Mouse (Mus musculus) embryonic facial prominence, embryonic 12.5 days (tissue): ENCODE measurements around the gene Fam234a. TPM values are rescaled to one million over a fixed set of nuclear protein-coding genes. Genes with fewer than 3 reads are reported as not detected.

ENCODE experiments used
- ATAC-seq: fragments of 200-750 bp; cut with Nextera tagmentation; 2 replicates; pipeline ENCODE4 v1.8.0; 2017; ENCODE audit not compliant: insufficient number of reproducible peaks, insufficient read depth, low FRiP score, low TSS enrichment
- H3K27ac ChIP-seq: fragments of 300-500 bp; sonication (generic); 2 replicates; pipeline ENCODE4 v1.5.1; 2016; ENCODE audit warnings: mild to moderate bottlenecking
- H3K27me3 ChIP-seq: fragments of 300-500 bp; sonication (generic); 2 replicates; pipeline ENCODE4 v1.6.1; 2016; ENCODE audit warnings: mild to moderate bottlenecking, moderate library complexity
- H3K36me3 ChIP-seq: fragments of 300-500 bp; sonication (generic); 2 replicates; pipeline ENCODE4 v1.6.1; 2016; ENCODE audit warnings: mild to moderate bottlenecking
- H3K4me1 ChIP-seq: fragments of 300-500 bp; sonication (generic); 2 replicates; pipeline ENCODE4 v1.6.1; 2016
- H3K4me2 ChIP-seq: fragments of 300-500 bp; sonication (generic); replicated peaks from 2 replicates; pipeline ENCODE4 v1.6.1; 2016; ENCODE audit warnings: mild to moderate bottlenecking, moderate library complexity
- H3K4me3 ChIP-seq: fragments of 300-500 bp; sonication (generic); 2 replicates; pipeline ENCODE4 v1.5.1; 2016; ENCODE audit warnings: mild to moderate bottlenecking
- H3K9ac ChIP-seq: fragments of 300-500 bp; sonication (generic); 2 replicates; pipeline ENCODE4 v1.6.1; 2016; ENCODE audit warnings: mild to moderate bottlenecking, moderate library complexity
- H3K9me3 ChIP-seq: fragments of 300-500 bp; sonication (generic); 2 replicates; pipeline ENCODE4 v1.6.1; 2016; ENCODE audit warnings: mild to moderate bottlenecking, moderate library complexity
- WGBS: fragments of 180-500 bp; shearing (Covaris S2); methylation state at CpG from one replicate; pipeline ENCODE4 v1.1.7; 2016; 5-methylcytosine and 5-hydroxymethylcytosine counted together
- polyA plus RNA-seq: library from polyadenylated mRNA; unstranded; fragments of >200 nt; fragmentation: Nextera tagmentation; extraction: Ambion mirVana; gene quantifications from 2 replicates; pipeline ENCODE4 v1.2.1, GENCODE M21; 2016

Gene Fam234a
- polyA plus RNA-seq, 1 experiment from 2014 or later = 37.9 TPM

DNA sequence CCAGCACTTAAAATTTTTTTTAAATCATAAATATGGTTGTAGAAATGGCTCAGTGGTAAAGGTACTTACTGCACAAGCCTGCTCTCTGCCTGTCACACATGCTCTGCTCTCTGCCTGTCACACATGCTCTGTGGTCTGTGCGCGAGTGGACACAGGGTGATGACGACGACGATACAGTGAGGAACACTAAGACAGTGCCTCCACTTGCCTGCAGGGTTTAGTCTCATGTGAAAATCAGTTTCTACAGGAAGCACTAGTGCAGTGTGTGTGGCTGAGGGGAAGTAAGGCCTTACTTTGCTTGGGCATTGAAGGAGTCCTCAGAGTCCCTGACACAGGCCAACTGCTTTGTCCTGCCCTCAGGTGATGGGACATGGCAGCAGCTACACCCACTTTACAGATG, 14.3 kb downstream of the Fam234a start:
- Histone ChIP-seq H3K4me3 (no peak overlapping the region), H3K27me3 (no peaks in the 10 kb centered on the region), H3K4me1 (no peaks in the 10 kb centered on the region), H3K36me3 (no peaks in the 10 kb centered on the region), H3K9ac (no peak overlapping the region), H3K9me3 (no peaks in the 10 kb centered on the region), H3K27ac (no peak overlapping the region), H3K4me2 (no peak overlapping the region)
- WGBS = 88% methylated on average over 5 of the region's 5 CpGs
- ATAC-seq = no peak

DNA sequence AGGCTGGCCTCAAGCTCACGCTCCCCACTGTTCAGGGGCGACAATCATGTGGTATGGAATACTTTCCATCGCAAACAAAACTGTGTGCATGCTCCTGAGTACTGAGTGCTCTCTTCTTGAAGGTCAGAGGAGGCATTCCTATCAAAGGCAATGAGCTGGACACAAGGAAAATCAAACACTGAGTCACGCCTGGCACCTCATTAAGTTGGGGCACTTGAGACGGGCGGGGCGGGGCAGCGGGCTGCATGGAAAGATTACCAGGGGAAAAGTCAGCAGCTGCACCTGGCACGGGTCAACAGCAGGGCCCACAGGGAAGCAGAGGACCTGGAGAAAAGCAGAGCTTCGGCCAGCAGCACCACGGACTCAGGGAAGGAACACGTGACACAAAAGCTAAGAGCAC, 18.9 kb downstream of the Fam234a start:
- H3K27ac ChIP-seq = no peak overlapping the region
- no peaks in the 10 kb centered on the region for H3K4me1 ChIP-seq
- no peaks in the 10 kb centered on the region for H3K27me3 ChIP-seq
- no peak overlapping the region for H3K4me3 ChIP-seq
- 82% methylated on average over 12 of the region's 12 CpGs for WGBS
- H3K36me3 ChIP-seq = 0 out of 2 replicates have a peak, but pooled peaks cover 2% of the 10 kb centered on the region
- no peak overlapping the region for H3K4me2 ChIP-seq
- H3K9ac ChIP-seq = no peak overlapping the region
- no peaks in the 10 kb centered on the region for H3K9me3 ChIP-seq
- ATAC-seq = no peak

DNA sequence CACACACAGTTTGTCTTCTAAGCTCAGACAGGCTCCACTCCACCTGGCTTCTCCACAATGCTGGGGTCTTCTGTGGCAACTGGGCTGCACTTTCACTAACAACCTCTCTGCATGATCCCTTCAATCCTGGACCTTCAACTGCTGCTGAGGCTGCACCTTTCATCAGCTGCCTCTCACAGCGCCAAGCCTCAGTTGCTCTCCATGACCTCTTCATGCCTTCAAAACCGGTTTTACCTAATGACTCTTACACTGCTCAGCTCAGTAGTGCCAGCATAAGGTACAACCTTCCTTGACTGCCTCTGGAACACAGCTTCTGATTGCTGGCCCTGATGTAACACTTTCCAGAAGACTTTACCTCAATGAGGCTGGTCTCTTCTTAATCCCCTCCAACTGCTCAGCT, 22.5 kb downstream of the Fam234a start:
- Histone ChIP-seq H3K4me3 (no peak overlapping the region), H3K9me3 (no peaks in the 10 kb centered on the region), H3K9ac (no peak overlapping the region), H3K27ac (no peak overlapping the region), H3K36me3 (peaks cover 16% of the 10 kb centered on the region; the same call in 1 of the 2 replicates), H3K4me2 (no peak overlapping the region), H3K27me3 (no peaks in the 10 kb centered on the region), H3K4me1 (no peaks in the 10 kb centered on the region)
- WGBS = 62% methylated on average over 2 of the region's 2 CpGs
- no peak for ATAC-seq

DNA sequence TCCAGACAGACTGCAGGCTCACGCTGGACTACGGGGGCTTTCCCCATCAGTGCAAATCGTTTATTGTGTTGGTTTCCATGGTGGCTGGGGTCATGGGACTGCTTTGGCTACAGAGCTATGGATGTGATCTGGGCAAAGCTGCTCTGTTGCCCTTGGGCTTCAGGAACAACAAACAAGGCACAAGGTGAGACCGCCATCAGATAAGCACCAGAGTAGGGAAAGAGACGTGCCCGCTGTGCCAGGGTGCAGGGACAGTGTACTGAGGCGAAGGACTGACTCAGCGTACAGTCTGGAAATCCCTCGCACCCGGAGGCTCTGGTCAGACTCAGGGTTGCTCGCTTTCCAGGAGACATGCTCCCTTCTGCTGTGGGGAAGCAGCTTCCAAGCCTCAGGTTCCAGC, 31.4 kb downstream of the Fam234a start:
- Histone ChIP-seq H3K4me2 (no peak overlapping the region), H3K36me3 (peaks cover 11% of the 10 kb centered on the region), H3K4me1 (no peaks in the 10 kb centered on the region), H3K27me3 (no peaks in the 10 kb centered on the region), H3K9me3 (no peaks in the 10 kb centered on the region), H3K9ac (no peak overlapping the region), H3K4me3 (no peak overlapping the region), H3K27ac (no peak overlapping the region)
- ATAC-seq = no peak
- 85% methylated on average over 11 of the region's 11 CpGs for WGBS

DNA sequence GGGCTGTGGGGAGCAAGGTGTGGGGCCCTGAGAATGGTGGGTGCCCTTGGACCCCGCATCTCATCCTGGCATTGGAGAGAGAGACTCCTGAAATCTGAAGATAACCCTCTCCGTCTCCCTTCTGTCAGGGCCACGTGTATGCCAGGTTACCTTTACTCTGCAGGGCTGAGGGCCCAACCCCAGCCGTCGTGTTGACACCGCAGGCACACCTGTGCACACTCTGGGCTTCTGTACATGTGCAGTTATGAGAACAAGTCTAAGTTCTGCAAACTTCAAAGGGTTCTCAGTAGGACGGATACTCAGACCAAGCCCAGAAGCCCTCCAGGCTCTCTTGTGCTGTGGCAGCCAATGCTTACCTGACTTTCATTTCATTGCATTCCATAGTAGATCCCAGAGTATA, 31.8 kb downstream of the Fam234a start:
- Histone ChIP-seq H3K9ac (no peak overlapping the region), H3K4me3 (no peak overlapping the region), H3K4me1 (no peaks in the 10 kb centered on the region), H3K9me3 (no peaks in the 10 kb centered on the region), H3K36me3 (peaks cover 8% of the 10 kb centered on the region), H3K27ac (no peak overlapping the region), H3K4me2 (no peak overlapping the region), H3K27me3 (no peaks in the 10 kb centered on the region)
- ATAC-seq = no peak
- 85% methylated on average over 7 of the region's 7 CpGs for WGBS

DNA sequence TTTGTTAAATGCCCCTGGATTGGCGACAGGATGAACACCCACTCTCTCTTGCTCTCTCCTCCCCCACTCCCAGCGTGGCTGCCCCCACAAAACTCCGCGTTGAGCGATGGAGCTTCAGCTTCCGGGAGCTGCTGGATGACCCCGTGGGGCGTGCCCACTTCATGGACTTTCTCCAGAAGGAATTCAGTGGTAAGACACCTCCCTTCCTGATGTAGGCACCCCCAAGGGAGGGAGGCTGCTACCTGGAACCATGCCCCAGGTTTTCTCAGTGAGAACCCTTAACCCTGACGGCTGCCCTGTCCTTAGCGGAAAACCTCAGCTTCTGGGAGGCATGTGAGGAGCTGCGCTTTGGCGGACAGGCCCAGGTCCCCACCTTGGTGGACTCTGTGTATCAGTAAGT, 36.4 kb downstream of the Fam234a start, which contains the start of gene Arhgdig:
Gene Arhgdig, minus strand, starts transcription at position 101 of the 400 bp plus-strand sequence.
- ATAC-seq = no peak
- Histone ChIP-seq H3K27ac (no peak within 1 kb of the TSS), H3K27me3 (peaks cover 24% of the 10 kb centered on the region), H3K9ac (no peak within 1 kb of the TSS), H3K4me1 (peaks cover 18% of the 10 kb centered on the region), H3K9me3 (no peaks in the 10 kb centered on the region), H3K4me2 (no peak within 1 kb of the TSS), H3K4me3 (no peak within 1 kb of the TSS), H3K36me3 (no peaks in the 10 kb centered on the region)
- WGBS = 85% methylated on average over 12 of the region's 12 CpGs

DNA sequence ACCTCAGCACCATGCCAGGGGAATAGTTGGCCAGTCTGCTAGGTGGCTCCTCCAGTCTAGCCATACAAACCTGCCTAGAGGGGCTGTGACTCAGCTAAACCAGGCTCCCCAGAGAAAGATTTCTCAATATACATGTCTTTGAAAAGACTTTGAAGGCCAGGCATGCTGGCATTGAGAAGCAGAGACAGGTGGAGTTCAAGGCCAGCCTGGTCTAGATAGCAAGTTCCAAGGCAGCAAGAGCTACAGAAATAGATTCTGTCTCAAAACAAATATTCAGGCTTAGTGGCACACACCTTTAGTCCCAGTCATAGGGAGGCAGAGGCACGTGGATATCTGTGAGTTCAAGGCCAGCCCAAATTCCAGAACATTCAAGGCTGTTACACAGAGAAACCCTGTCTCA, 37.6 kb downstream of the Fam234a start:
- H3K4me1 ChIP-seq = peaks cover 20% of the 10 kb centered on the region

DNA sequence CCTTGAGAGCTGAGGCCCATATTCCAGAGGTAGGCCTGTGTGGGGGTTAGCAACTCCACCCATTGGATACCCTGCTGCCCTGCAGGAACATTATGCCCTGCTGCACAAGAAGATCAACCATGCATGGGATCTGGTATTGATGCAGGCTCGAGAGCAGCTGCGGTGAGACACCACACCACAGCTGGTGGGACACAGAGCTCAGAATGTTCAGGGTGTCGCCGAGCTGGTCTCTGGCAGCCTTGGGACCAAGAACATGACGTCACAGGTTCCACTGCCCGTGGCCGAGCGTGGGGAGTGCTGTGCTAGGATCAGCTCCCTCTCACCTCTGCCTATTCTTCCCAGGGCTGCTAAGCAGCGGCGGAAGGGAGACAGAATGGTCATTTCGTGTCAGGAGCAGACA, 39.3 kb downstream of the Fam234a start:
- Histone ChIP-seq H3K36me3 (no peaks in the 10 kb centered on the region), H3K27ac (no peak overlapping the region), H3K27me3 (peaks cover 54% of the 10 kb centered on the region), H3K9me3 (no peaks in the 10 kb centered on the region), H3K4me1 (peaks cover 28% of the 10 kb centered on the region), H3K4me3 (no peak overlapping the region), H3K4me2 (no peak overlapping the region), H3K9ac (no peak overlapping the region)
- WGBS = 34% methylated on average over 11 of the region's 11 CpGs
- ATAC-seq = no peak

More for the DNA sequence above, 37.6 kb downstream of the Fam234a start:
- WGBS = 53% methylated on average over 1 of the region's 1 CpGs
- Histone ChIP-seq H3K9ac (no peak overlapping the region), H3K4me2 (no peak overlapping the region), H3K27ac (no peak overlapping the region), H3K4me3 (no peak overlapping the region), H3K9me3 (no peaks in the 10 kb centered on the region), H3K27me3 (peaks cover 37% of the 10 kb centered on the region), H3K36me3 (no peaks in the 10 kb centered on the region)
- no peak for ATAC-seq

DNA sequence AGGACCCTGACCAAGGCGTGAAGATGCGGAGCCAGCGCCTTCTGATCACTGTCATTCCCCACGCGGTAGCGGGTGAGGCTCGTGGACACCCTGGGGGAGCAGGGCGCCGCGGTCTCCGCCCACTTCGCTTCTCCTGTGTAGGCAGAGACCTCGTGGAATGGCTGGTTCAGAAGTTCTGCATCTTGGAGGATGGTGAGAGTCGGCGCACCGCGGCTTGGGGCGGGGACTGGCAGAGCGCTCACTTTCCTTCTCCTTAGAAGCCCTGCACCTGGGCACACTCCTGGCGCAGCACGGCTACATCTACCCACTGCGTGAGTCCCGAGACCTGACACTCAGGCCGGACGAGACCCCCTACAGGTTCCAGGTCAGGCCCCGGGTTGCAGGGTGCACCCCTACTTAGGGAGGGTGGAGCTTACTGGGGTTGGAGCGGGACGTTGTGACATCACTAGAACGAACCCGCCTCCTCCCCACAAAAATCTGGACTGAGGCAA, 40.7 kb downstream of the Fam234a start:
- no peaks in the 10 kb centered on the region for H3K9me3 ChIP-seq
- 2% methylated on average over 30 of the region's 30 CpGs for WGBS
- peak overlapping the region; percentile 53 for H3K4me3 ChIP-seq
- H3K36me3 ChIP-seq = peaks cover 6% of the 10 kb centered on the region; the same call in 1 of the 2 replicates
- H3K27ac ChIP-seq = no peak overlapping the region
- H3K4me2 ChIP-seq = peak overlapping the region; percentile 93
- peaks cover 28% of the 10 kb centered on the region for H3K4me1 ChIP-seq
- no peak for ATAC-seq
- peaks cover 66% of the 10 kb centered on the region for H3K27me3 ChIP-seq
- peak overlapping the region; percentile 41 for H3K9ac ChIP-seq

DNA sequence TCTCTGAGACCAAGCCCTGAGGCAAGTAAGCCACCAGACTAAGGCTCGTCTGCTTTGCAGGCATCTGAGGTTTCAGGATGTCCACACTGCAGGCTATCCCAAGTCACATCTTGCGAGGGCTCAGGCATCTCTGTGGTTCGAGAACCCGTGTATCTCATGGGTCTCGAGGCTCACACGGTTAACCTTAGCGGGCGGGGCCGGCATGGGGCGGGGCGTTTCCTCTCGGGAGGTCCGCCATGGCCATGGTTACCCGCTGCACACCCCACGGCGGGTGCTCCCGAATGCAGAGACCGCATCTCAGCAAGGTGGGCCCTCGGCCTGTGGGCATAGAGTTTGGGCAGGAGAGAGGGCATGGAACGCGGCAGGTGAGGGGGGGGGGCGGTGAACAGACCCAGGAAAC, 41.3 kb downstream of the Fam234a start, which contains the start of gene Rgs11:
Gene Rgs11, plus strand, starts transcription at position 215 of the 400 bp plus-strand sequence.
- H3K9ac ChIP-seq = peak within 1 kb of the TSS; percentile 41
- H3K4me2 ChIP-seq = peak within 1 kb of the TSS; percentile 93
- H3K27ac ChIP-seq = no peak within 1 kb of the TSS
- no peaks in the 10 kb centered on the region for H3K9me3 ChIP-seq
- H3K27me3 ChIP-seq = peaks cover 66% of the 10 kb centered on the region
- H3K36me3 ChIP-seq = peaks cover 10% of the 10 kb centered on the region; the same call in 1 of the 2 replicates
- H3K4me1 ChIP-seq = peaks cover 28% of the 10 kb centered on the region
- H3K4me3 ChIP-seq = peak within 1 kb of the TSS; percentile 53
- no peak for ATAC-seq
- under 1% methylated on average over 22 of the region's 22 CpGs for WGBS

DNA sequence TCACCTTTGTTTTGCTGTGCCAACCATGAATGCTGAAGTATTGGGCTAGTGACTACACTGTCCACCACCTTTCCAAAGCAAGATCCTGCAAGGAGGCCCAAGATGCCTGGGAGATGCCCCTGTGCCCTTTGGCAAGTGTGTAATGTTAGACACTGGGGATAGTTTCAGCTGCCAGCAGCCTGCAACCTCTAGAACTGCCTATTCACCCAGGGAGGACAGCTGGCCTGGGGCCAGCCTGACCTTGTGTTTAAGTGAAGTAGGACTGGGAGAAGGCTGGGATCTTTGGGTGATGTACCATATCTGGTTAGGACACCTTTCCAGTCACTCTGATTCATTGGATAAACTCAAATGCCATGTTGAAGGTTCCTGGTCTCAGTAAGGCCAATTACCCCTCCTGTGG, 42.0 kb downstream of the Fam234a start:
- no peak overlapping the region for H3K9ac ChIP-seq
- H3K36me3 ChIP-seq = peaks cover 16% of the 10 kb centered on the region
- no peak overlapping the region for H3K27ac ChIP-seq
- H3K4me2 ChIP-seq = no peak overlapping the region
- H3K9me3 ChIP-seq = no peaks in the 10 kb centered on the region
- peaks cover 28% of the 10 kb centered on the region for H3K4me1 ChIP-seq
- ATAC-seq = no peak
- peaks cover 66% of the 10 kb centered on the region for H3K27me3 ChIP-seq
- H3K4me3 ChIP-seq = no peak overlapping the region

DNA sequence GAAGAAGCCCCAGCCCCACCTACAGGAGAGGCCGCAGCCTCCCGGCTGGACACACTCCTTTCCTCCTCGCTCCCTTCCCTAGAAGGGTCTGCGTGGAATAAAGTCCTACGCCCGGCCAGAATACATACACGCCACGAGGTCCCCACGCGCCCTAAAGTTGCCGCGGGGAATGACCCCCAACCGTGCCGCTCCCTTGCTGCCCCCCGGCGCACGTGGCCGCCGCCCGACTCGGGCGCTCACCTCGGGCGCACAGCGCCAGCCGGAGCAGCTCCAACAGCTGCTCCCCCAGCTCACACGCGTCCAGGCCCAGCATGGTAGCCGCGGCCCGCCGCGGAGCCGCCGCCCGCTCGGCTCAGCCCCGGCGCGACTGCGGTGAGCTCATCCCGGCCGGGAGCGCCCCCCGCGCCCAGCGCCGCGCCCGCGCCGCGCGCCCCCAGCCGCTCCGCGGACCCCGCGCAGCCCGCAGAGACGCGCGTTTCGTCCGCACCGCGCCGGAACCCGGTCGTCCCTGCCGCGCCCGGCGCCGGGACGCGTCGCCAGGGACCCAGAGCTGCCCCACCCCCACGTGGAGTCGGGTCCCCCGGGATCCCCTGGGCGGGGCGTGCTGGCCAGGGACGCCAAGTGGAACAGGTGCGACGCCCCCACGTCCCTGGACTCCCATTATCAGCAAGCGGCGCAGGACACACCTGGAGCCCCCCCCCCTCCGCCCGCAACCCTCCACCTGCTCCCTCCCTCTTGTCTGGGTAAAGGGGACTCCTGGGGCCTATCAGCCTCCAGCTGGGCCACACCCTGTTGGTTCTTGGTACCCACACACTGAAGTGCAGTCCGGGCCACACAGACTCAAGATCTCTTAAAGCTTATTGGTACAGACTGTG, 43.0 kb downstream of the Fam234a start:
- Histone ChIP-seq H3K27me3 (peaks cover 66% of the 10 kb centered on the region), H3K9me3 (no peaks in the 10 kb centered on the region), H3K4me1 (peaks cover 28% of the 10 kb centered on the region), H3K4me3 (peak overlapping the region; percentile 51), H3K9ac (peak overlapping the region; percentile 60), H3K36me3 (peaks cover 26% of the 10 kb centered on the region), H3K4me2 (peak overlapping the region; percentile 96), H3K27ac (no peak overlapping the region)
- ATAC-seq = 0 out of 2 replicates have a peak, but pooled peaks have one; percentile 41
- WGBS = 1% methylated on average over 71 of the region's 92 CpGs
